Mouse (Mus musculus) hindbrain, embryonic 11.5 days (tissue): ENCODE results near the gene Cttn. TPM values are rescaled to one million over a fixed set of nuclear protein-coding genes. Genes with fewer than 3 reads are reported as not detected.
A peak's percentile ranks its signal among the peaks of the same experiment; 100 is the strongest.

Experiments
- ATAC-seq: fragments of 200-750 bp; cut with Nextera tagmentation; 2 replicates; pipeline ENCODE4 v1.8.0; 2017; ENCODE audit warnings: mild to moderate bottlenecking, moderate TSS enrichment, moderate library complexity; ENCODE audit not compliant: low FRiP score
- DNase-seq: peaks from one replicate; pipeline ENCODE4 v3.0.0-alpha.2; 2015; ENCODE audit warnings: low spot score
- H3K27ac ChIP-seq: fragments of 300-500 bp; sonication (generic); 2 replicates; pipeline ENCODE4 v1.5.1; 2014; ENCODE audit warnings: mild to moderate bottlenecking, low read depth, low read length
- H3K27me3 ChIP-seq: fragments of 300-500 bp; sonication (generic); 2 replicates; pipeline ENCODE4 v1.6.1; 2014; ENCODE audit warnings: mild to moderate bottlenecking, low read length, moderate library complexity, mixed read lengths; ENCODE audit not compliant: control insufficient read depth, insufficient read depth
- H3K36me3 ChIP-seq: fragments of 300-500 bp; sonication (generic); 2 replicates; pipeline ENCODE4 v1.6.1; 2014; ENCODE audit warnings: mild to moderate bottlenecking, low read length, moderate library complexity, mixed read lengths; ENCODE audit not compliant: control insufficient read depth, insufficient read depth
- H3K4me1 ChIP-seq: fragments of 300-500 bp; sonication (generic); replicated peaks from 2 replicates; pipeline ENCODE4 v1.6.1; 2014; ENCODE audit warnings: low read length, mixed read lengths; ENCODE audit not compliant: control insufficient read depth, insufficient read depth
- H3K4me2 ChIP-seq: fragments of 300-500 bp; sonication (generic); replicated peaks from 2 replicates; pipeline ENCODE4 v1.6.1; 2014; ENCODE audit warnings: mild to moderate bottlenecking, low read depth, low read length
- H3K4me3 ChIP-seq: fragments of 300-500 bp; sonication (generic); 2 replicates; pipeline ENCODE4 v1.5.1; 2014; ENCODE audit warnings: low read depth, low read length
- H3K9ac ChIP-seq: fragments of 300-500 bp; sonication (generic); 2 replicates; pipeline ENCODE4 v1.6.1; 2014; ENCODE audit warnings: low read depth, low read length
- H3K9me3 ChIP-seq: fragments of 300-500 bp; sonication (generic); 2 replicates; pipeline ENCODE4 v1.6.1; 2016; ENCODE audit warnings: low read length; ENCODE audit not compliant: control insufficient read depth
- WGBS: fragments of 180-500 bp; shearing (Covaris S2); extraction: QIAGEN DNeasy Blood & Tissue Kit; methylation state at CpG from one replicate; pipeline ENCODE4 v1.1.7; 2014; 5-methylcytosine and 5-hydroxymethylcytosine counted together
- polyA plus RNA-seq: library from polyadenylated mRNA; unstranded; fragments of >200 nt; fragmentation: Nextera tagmentation; extraction: Ambion mirVana; gene quantifications from 2 replicates; pipeline ENCODE4 v1.2.1, GENCODE M21; 2014

The Cttn gene
- polyA plus RNA-seq, 1 experiment from 2014 or later = 174 TPM

DNA sequence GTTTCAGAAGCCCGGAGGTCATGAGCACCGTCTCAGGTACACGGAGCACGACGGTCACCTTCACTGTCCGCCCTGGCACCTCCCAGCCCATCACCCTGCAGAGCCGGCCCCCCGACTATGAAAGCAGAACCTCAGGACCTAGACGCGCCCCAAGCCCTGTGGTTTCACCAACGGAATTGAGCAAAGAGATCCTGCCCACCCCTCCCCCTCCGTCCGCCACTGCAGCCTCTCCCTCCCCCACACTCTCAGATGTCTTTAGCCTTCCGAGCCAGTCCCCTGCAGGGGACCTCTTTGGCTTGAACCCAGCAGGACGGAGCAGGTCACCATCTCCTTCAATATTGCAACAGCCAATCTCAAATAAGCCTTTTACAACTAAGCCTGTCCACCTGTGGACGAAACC is 50.3 kb downstream of the Cttn start:
- H3K9ac ChIP-seq = no peak overlapping the region
- no peaks in the 10 kb centered on the region; the same call in 1 of the 2 replicates for H3K4me1 ChIP-seq
- no peak for DNase-seq
- WGBS = 22% methylated on average over 16 of the region's 16 CpGs
- no peaks in the 10 kb centered on the region for H3K36me3 ChIP-seq
- no peak overlapping the region for H3K4me3 ChIP-seq
- H3K9me3 ChIP-seq = no peaks in the 10 kb centered on the region
- ATAC-seq = no peak
- H3K27ac ChIP-seq = no peak overlapping the region
- no peaks in the 10 kb centered on the region for H3K27me3 ChIP-seq
- H3K4me2 ChIP-seq = no peak overlapping the region

DNA sequence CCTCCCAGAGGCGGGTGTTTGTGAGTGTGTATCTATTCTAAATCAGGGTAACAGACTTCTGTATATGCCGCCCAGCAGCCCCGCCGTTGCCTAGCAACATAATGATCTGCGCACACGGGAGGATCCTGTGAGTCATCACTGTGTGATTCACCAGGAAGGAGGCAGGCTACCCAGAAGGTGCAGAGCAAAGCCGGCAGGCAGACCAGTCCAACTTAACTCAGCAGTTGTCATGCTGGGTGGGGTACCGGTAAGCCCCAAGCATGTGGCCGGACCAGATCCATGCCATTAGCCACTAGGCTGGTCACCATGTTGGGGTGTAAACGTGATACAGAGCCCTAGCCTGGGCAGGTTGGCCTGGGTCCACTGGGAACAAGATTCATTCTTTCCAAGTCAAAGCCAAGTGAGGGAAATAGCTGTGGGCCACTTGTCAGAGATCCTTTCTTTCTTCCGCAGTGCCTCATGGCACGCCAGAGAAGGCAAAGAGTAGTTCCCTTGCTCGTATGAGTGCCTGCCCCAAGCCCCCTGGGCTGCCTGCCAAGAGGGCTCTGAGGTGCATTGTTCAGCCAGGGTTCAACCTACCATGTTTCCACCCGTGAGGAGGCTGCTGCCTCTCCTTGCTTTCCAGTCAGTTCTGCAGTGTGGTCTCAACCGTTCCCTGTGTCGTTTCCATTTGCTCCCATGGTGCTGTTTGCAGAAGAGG is 53.0 kb downstream of the Cttn start:
- peaks cover 2% of the 10 kb centered on the region; the same call in 1 of the 2 replicates for H3K4me1 ChIP-seq
- no peaks in the 10 kb centered on the region for H3K9me3 ChIP-seq
- H3K36me3 ChIP-seq = no peaks in the 10 kb centered on the region
- H3K27me3 ChIP-seq = no peaks in the 10 kb centered on the region
- ATAC-seq = peak; percentile 76; the same call in 1 of the 2 replicates
- peak; percentile 58 for DNase-seq
- 0 out of 2 replicates have a peak overlapping the region, but pooled peaks have one; percentile 51 for H3K27ac ChIP-seq
- H3K4me3 ChIP-seq = no peak overlapping the region
- no peak overlapping the region for H3K9ac ChIP-seq
- H3K4me2 ChIP-seq = 0 out of 2 replicates have a peak overlapping the region, but pooled peaks have one; percentile 11
- WGBS = 49% methylated on average over 16 of the region's 16 CpGs

DNA sequence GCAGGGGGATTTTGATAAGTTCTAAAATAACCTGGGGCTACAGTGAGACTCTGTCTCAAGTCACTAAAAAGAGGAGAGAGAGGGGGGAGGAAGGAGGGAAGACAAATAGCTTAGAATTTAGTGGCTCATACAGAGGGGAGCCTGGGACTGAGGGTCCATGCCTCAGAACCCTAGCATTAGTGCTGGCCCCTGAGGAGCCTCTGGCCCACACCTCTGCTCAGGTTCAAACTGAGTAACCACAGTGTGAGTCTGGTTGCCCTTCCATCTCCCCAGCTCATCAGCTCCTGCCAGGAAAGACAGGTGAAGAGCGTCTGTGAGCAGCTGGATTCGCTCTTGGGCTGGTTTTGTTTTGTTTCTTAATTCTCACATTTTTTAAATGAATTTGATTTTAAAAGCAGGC is 53.6 kb downstream of the Cttn start:
- no peak for ATAC-seq
- WGBS = 83% methylated on average over 2 of the region's 2 CpGs
- no peak overlapping the region for H3K9ac ChIP-seq
- peaks cover 2% of the 10 kb centered on the region; the same call in 1 of the 2 replicates for H3K4me1 ChIP-seq
- no peaks in the 10 kb centered on the region for H3K27me3 ChIP-seq
- no peak overlapping the region for H3K4me3 ChIP-seq
- no peak overlapping the region for H3K4me2 ChIP-seq
- no peak overlapping the region for H3K27ac ChIP-seq
- DNase-seq = no peak
- no peaks in the 10 kb centered on the region for H3K36me3 ChIP-seq
- no peaks in the 10 kb centered on the region for H3K9me3 ChIP-seq

DNA sequence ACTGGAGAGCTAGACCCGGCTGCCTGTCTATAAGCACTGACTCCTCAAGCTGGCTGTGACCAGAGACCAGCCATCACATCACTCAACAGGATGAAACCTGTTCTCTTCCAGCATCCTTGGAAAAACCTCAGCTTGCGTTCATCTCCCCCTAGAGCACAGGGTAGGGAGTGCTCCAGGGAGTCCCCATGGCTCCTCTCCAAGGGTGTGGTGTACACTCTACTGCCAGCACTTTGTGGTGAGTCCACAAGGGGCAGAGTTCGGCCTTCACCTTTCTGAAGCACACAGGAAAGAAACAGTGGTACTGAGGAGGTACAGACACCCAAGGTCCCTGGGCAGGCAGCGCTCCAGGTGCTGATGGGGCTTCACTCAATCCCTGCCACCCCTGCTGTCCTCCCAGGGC is 55.0 kb downstream of the Cttn start:
- no peak for DNase-seq
- Histone ChIP-seq H3K9me3 (no peaks in the 10 kb centered on the region), H3K9ac (no peak overlapping the region), H3K4me3 (no peak overlapping the region), H3K4me1 (peaks cover 2% of the 10 kb centered on the region; the same call in 1 of the 2 replicates), H3K27ac (no peak overlapping the region), H3K4me2 (no peak overlapping the region), H3K27me3 (no peaks in the 10 kb centered on the region), H3K36me3 (no peaks in the 10 kb centered on the region)
- no peak for ATAC-seq
- WGBS = 85% methylated on average over 4 of the region's 4 CpGs

DNA sequence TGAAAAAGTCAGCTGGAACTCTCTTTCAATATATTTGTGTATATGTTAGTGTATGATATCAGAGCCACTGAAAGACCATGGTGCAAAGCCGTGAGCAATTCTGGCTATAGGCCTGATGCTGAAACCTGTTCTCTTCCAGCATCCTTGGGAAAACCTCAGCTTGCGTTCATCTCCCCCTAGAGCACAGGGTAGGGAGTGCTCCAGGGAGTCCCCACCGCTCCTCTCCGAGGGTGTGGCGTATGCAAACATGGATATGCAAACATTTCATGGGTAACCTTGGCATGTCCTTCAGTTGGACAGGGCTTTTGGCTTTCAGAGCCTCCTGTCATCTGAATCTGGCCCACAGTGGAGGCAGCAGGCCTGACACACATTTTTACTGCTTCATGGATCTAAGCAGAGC is 56.2 kb downstream of the Cttn start:
- ATAC-seq (no peak), DNase-seq (no peak)
- Histone ChIP-seq H3K27me3 (no peaks in the 10 kb centered on the region), H3K27ac (no peak overlapping the region), H3K9ac (no peak overlapping the region), H3K4me2 (no peak overlapping the region), H3K9me3 (no peaks in the 10 kb centered on the region), H3K36me3 (no peaks in the 10 kb centered on the region), H3K4me3 (no peak overlapping the region), H3K4me1 (peaks cover 2% of the 10 kb centered on the region; the same call in 1 of the 2 replicates)
- 93% methylated on average over 5 of the region's 5 CpGs for WGBS

DNA sequence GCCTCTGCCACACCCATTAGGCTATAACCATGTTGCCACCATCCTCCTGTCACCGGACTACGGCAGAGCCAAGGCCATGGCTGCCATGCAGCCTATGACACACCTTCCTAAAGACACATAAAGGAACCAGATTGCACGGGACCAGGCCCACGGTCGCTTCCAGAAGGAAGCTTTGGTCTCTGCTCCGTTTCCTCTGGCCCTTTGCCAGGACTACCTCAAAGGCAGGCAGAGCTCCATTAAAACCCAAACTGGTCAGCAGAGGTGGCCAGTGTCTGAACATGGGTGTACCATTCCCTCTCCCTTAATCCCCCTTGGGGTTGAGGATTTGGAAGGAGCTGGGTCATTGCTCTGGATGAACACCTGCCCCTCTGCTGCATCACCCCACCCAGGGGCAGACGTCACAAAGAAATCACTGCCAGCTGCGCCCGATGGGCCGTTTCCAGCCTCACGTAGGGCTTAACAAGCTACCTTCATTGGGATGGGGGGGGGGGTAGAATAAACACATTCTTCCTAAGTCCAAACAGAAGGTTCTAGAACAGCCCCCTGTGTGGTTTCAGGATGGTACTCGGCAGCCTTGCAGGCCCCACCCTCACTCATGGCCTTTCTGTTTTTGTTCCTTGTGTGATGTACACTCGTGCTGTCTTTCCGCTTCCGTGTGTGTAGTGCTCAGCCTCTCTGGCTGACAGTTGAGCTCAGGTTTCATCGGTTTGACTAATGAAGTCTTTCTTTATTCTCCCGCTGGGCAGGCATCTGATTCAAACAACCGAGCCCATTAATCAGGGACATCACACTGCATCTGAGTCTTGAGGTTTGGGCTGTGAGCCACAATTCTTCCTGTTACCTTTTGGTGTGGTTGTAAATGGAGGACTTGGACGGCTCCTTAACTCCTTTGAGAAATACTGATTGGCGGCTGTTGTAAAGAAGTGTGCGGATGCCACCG is 58.6 kb downstream of the Cttn start:
- peak; percentile 23; the same call in 1 of the 2 replicates for ATAC-seq
- Histone ChIP-seq H3K4me1 (0 out of 2 replicates have a peak, but pooled peaks cover 2% of the 10 kb centered on the region), H3K9ac (no peak overlapping the region), H3K9me3 (no peaks in the 10 kb centered on the region), H3K27ac (peak overlapping the region; percentile 56), H3K4me3 (no peak overlapping the region), H3K27me3 (no peaks in the 10 kb centered on the region), H3K36me3 (no peaks in the 10 kb centered on the region), H3K4me2 (no peak overlapping the region)
- 60% methylated on average over 22 of the region's 22 CpGs for WGBS
- DNase-seq = peak; percentile 23

DNA sequence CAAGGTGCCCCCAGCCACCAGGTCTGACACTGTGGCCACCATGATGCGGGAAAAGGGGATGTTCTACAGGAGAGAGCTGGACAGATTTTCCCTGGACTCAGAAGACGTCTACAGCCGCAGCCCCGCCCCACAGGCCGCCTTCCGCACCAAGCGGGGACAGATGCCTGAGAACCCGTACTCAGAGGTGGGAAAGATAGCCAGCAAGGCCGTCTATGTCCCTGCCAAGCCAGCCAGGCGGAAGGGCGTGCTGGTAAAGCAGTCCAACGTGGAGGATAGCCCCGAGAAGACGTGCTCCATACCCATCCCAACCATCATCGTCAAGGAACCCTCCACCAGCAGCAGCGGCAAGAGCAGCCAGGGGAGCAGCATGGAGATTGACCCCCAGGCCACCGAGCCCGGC is 61.1 kb downstream of the Cttn start:
- DNase-seq (no peak), ATAC-seq (no peak)
- WGBS = 80% methylated on average over 18 of the region's 18 CpGs
- Histone ChIP-seq H3K9me3 (no peaks in the 10 kb centered on the region), H3K27ac (no peak overlapping the region), H3K27me3 (no peaks in the 10 kb centered on the region), H3K4me1 (no peaks in the 10 kb centered on the region), H3K9ac (no peak overlapping the region), H3K4me2 (no peak overlapping the region), H3K36me3 (no peaks in the 10 kb centered on the region), H3K4me3 (no peak overlapping the region)

DNA sequence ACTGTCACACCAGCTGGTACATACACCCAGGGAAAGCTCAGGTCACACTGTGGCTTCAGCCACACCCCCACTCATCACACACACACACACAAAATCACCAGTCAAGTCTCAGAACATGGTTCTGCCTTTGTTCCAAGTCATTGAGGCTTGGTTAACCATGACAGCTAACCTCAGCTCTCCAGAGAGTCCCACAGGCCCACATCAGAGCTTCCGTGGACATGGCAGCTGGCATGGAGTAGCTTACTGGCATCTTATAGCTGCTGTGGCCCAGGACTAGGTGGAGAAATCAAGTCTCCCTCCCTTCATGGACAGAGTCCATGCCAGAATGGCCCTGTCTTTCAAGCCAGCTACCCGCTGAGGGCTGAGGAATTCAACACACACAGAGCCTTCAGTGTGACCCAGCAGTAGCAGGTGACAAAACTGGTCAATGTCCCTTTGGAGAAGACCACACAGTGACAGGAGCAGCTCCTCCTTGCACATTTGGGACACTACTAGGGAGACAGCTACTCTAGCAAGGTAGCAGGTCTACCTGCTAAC is 62.3 kb downstream of the Cttn start:
- 75% methylated on average over 2 of the region's 2 CpGs for WGBS
- Histone ChIP-seq H3K27me3 (no peaks in the 10 kb centered on the region), H3K36me3 (no peaks in the 10 kb centered on the region), H3K4me3 (no peak overlapping the region), H3K9ac (no peak overlapping the region), H3K4me2 (no peak overlapping the region), H3K9me3 (no peaks in the 10 kb centered on the region), H3K27ac (no peak overlapping the region), H3K4me1 (no peaks in the 10 kb centered on the region)
- DNase-seq (no peak), ATAC-seq (no peak)
